In genomic region chr8:104601941-104602371, GRCm38 (mm10) we compare ENCODE assay signal across 9 mouse cellular contexts. TPM values are rescaled to one million over a fixed set of nuclear protein-coding genes. Genes with fewer than 3 reads are reported as not detected.
A peak's percentile ranks its signal among the peaks of the same experiment; 100 is the strongest.
DNase-seq lines count a peak whose midpoint lies in the region; ATAC-seq lines count a peak whose summit lies in the region.
"Had no signal": no experiment of that assay in that cellular context is flagged by ENCODE, and none has a peak within 500 bp of the region (broad histone marks: within the 10 kb centered on the region; RNA-seq: fewer than 3 reads in every experiment).

No protein-coding gene starts in this region.

- ATAC-seq in forebrain, embryonic 13.5 days: 0 out of 2 replicates have a peak, but pooled peaks have one; percentile 22
- ATAC-seq in neural tube, embryonic 11.5 days (ENCODE audit: insufficient read depth, low FRiP score, low TSS enrichment): peak; percentile 33; the same call in 1 of the 2 replicates

- intact Hi-C loops in heart, postnatal 25 days (cut with DNase I): loop anchor here (1.0 to 5.0 kb wide), 2 partner anchors 40 to 355 kb away; no protein-coding TSS in a partner anchor

- no peak overlapping the region for H3K27ac ChIP-seq in forebrain, embryonic 13.5 days
- no peak overlapping the region for H3K27ac ChIP-seq in neural tube, embryonic 11.5 days (ENCODE audit: low read depth, low read length)

- H3K9me3 ChIP-seq in forebrain, embryonic 13.5 days (replicated peaks): no peaks in the 10 kb centered on the region
- no peaks in the 10 kb centered on the region for H3K9me3 ChIP-seq in neural tube, embryonic 11.5 days (ENCODE audit: control insufficient read depth, low read length)

- DNase-seq in heart, adult 11 months: peak; percentile 88
- no peak for DNase-seq in heart, postnatal 25 days (ENCODE audit: low spot score)
- DNase-seq in kidney, postnatal 10 days: peak; percentile 60
- peak; percentile 16 for DNase-seq in neural tube, embryonic 11.5 days (ENCODE audit: low spot score)
- no peak for DNase-seq in natural killer cell, adult 2 months (ENCODE audit: low spot score in 2 of 2)
- no peak for DNase-seq in cerebellum, adult 8-10 months
- DNase-seq in ovary, postnatal 36 days (ENCODE audit: low spot score): no peak

- peak overlapping the region; percentile 15; the same call in 1 of the 2 replicates for H3K4me3 ChIP-seq in forebrain, embryonic 13.5 days
- no peak overlapping the region for H3K4me3 ChIP-seq in neural tube, embryonic 11.5 days (ENCODE audit: low read depth, low read length)

- WGBS in forebrain, embryonic 13.5 days: under 1% methylated on average over 12 of the region's 12 CpGs
- under 1% methylated on average over 12 of the region's 12 CpGs for WGBS in neural tube, embryonic 11.5 days

- 0 out of 2 replicates have a peak, but pooled peaks cover 7% of the 10 kb centered on the region for H3K4me1 ChIP-seq in forebrain, embryonic 13.5 days
- H3K4me1 ChIP-seq in neural tube, embryonic 11.5 days (ENCODE audit: control insufficient read depth, insufficient read depth, low read length): no peaks in the 10 kb centered on the region

- H3K27me3 ChIP-seq in forebrain, embryonic 13.5 days: peaks cover 11% of the 10 kb centered on the region; the same call in 1 of the 2 replicates
- no peaks in the 10 kb centered on the region for H3K27me3 ChIP-seq in neural tube, embryonic 11.5 days (ENCODE audit: control insufficient read depth, insufficient read depth, low read length)

- H3K4me2 ChIP-seq in forebrain, embryonic 13.5 days: peak overlapping the region; percentile 44
- H3K4me2 ChIP-seq in neural tube, embryonic 11.5 days (ENCODE audit: low read depth): peak overlapping the region; percentile 34

- H3K9ac ChIP-seq in forebrain, embryonic 13.5 days: no peak overlapping the region
- H3K9ac ChIP-seq in neural tube, embryonic 11.5 days (ENCODE audit: low read length): no peak overlapping the region

- H3K36me3 ChIP-seq in forebrain, embryonic 13.5 days (ENCODE audit: poor library complexity, severe bottlenecking): no peaks in the 10 kb centered on the region
- no peaks in the 10 kb centered on the region for H3K36me3 ChIP-seq in neural tube, embryonic 11.5 days (ENCODE audit: control insufficient read depth, insufficient read depth, low read length)

RNA-seq across cellular contexts. Expression of gene Pdp2, which starts 10.7 kb away (rescaled TPM):
- total RNA-seq in heart, postnatal 25 days (2021): 10 to 100 TPM; 20.1 to 29.0 TPM
- polyA plus RNA-seq in forebrain, embryonic 13.5 days (2015; fragmentation: Nextera tagmentation; extraction: Ambion mirVana): 15.2 and 17.2 TPM in 2 replicates
- 17.8 and 20.0 TPM in 2 replicates for polyA plus RNA-seq in neural tube, embryonic 11.5 days (2014; fragmentation: Nextera tagmentation; extraction: Ambion mirVana)

RNA-seq across cellular contexts. Expression of gene Cdh16, which starts 22.2 kb away (rescaled TPM):
- total RNA-seq in heart, postnatal 25 days (2021): 1 to 10 TPM; 2.4 to 3.1 TPM
- not detected in 2 replicates for polyA plus RNA-seq in forebrain, embryonic 13.5 days (2015; fragmentation: Nextera tagmentation; extraction: Ambion mirVana)
- 0.80 TPM in 1 of 2 replicates, not detected in the other for polyA plus RNA-seq in neural tube, embryonic 11.5 days (2014; fragmentation: Nextera tagmentation; extraction: Ambion mirVana)
- polyA plus RNA-seq: C2C12 had no signal

RNA-seq across cellular contexts. Expression of gene Rrad, which starts 29.2 kb away (rescaled TPM):
- total RNA-seq in heart, postnatal 25 days (2021): 100 to 1,000 TPM; 323 to 376 TPM
- polyA plus RNA-seq in forebrain, embryonic 13.5 days (2015; fragmentation: Nextera tagmentation; extraction: Ambion mirVana): 1.3 and 2.4 TPM in 2 replicates
- polyA plus RNA-seq in neural tube, embryonic 11.5 days (2014; fragmentation: Nextera tagmentation; extraction: Ambion mirVana): 2.9 and 4.3 TPM in 2 replicates

RNA-seq across cellular contexts. Expression of gene Ciao2b, which starts 39.8 kb away (rescaled TPM):
- 10 to 100 TPM; 58.7 to 66.5 TPM for total RNA-seq in heart, postnatal 25 days (2021)
- 140 and 149 TPM in 2 replicates for polyA plus RNA-seq in forebrain, embryonic 13.5 days (2015; fragmentation: Nextera tagmentation; extraction: Ambion mirVana)
- polyA plus RNA-seq in neural tube, embryonic 11.5 days (2014; fragmentation: Nextera tagmentation; extraction: Ambion mirVana): 96.9 and 99.1 TPM in 2 replicates

Comparison
In these comparisons a context has a peak if more than half of its experiments do, and no peak if none do; other contexts are left out.
1. DNase-seq: peak in heart, adult 11 months (single experiment), kidney, postnatal 10 days (single experiment) and neural tube, embryonic 11.5 days (single experiment); none in heart, postnatal 25 days (single experiment), natural killer cell, adult 2 months (0 of 2), cerebellum, adult 8-10 months (single experiment) and ovary, postnatal 36 days (single experiment).